Mouse (Mus musculus) liver, adult 2 months (tissue): ENCODE results near the gene Pik3cb. TPM values are rescaled to one million over a fixed set of nuclear protein-coding genes. Genes with fewer than 3 reads are reported as not detected.

Source experiments
- DNase-seq: peaks from one replicate; pipeline ENCODE4 v3.0.0-alpha.2; 2011; ENCODE audit warnings: low read depth, low spot score; ENCODE audit errors: extremely low read depth
- H3K27ac ChIP-seq: fragments of 200-500 bp; replicated peaks from 2 replicates; pipeline ENCODE4 v1.5.1; 2012; ENCODE audit warnings: low read depth, mild to moderate bottlenecking, control low read depth, inconsistent platforms, low read length; ENCODE audit not compliant: insufficient read depth
- H3K27me3 ChIP-seq: fragments of 200-500 bp; 2 replicates; pipeline ENCODE4 v1.6.1; 2012; ENCODE audit warnings: mild to moderate bottlenecking, moderate library complexity, low read length, inconsistent platforms; ENCODE audit not compliant: control insufficient read depth, insufficient read depth
- H3K36me3 ChIP-seq: fragments of 200-500 bp; 2 replicates; pipeline ENCODE4 v1.6.1; 2012; ENCODE audit warnings: low read length, inconsistent platforms; ENCODE audit not compliant: control insufficient read depth, insufficient read depth
- H3K4me1 ChIP-seq: fragments of 200-500 bp; 2 replicates; pipeline ENCODE4 v1.6.1; 2011; ENCODE audit warnings: low read length; ENCODE audit not compliant: control insufficient read depth, insufficient read depth
- H3K4me3 ChIP-seq: fragments of 200-500 bp; 2 replicates; pipeline ENCODE4 v1.5.1; 2011; ENCODE audit warnings: low read depth, mild to moderate bottlenecking, control low read depth, low read length, moderate library complexity; ENCODE audit not compliant: insufficient read depth
- H3K79me2 ChIP-seq: fragments of 200-500 bp; 2 replicates; pipeline ENCODE4 v1.6.1; 2012; ENCODE audit warnings: inconsistent platforms, mild to moderate bottlenecking, low read length, moderate library complexity; ENCODE audit not compliant: control insufficient read depth, insufficient read depth
- H3K9ac ChIP-seq: fragments of 200-500 bp; 2 replicates; pipeline ENCODE4 v1.6.1; 2012; ENCODE audit warnings: low read depth, mild to moderate bottlenecking, control low read depth, inconsistent platforms, low read length
- CTCF ChIP-seq: fragments of 200-500 bp; IDR thresholded peaks from 2 replicates; pipeline ENCODE4 v1.5.1; 2011; ENCODE audit warnings: low read depth, low read length, control low read depth
- POLR2A ChIP-seq: fragments of 200-500 bp; IDR thresholded peaks from 2 replicates; pipeline ENCODE4 v1.6.1; 2011; ENCODE audit warnings: low read length, control low read depth; ENCODE audit not compliant: insufficient read depth; ENCODE audit errors: extremely low read depth
- WGBS: fragments of 180-500 bp; shearing (Covaris S2); methylation state at CpG from one replicate; pipeline ENCODE4 v1.1.7; 2018; 5-methylcytosine and 5-hydroxymethylcytosine counted together
- polyA plus RNA-seq: library from polyadenylated mRNA; depleted of rRNA; stranded (reverse); fragments of >200 nt; gene quantifications from 2 replicates; pipeline ENCODE4 v1.2.3, GENCODE M21; 2012
- total RNA-seq: library from RNA; depleted of rRNA; stranded (reverse); fragments of >200 nt; gene quantifications from 2 replicates; pipeline ENCODE4 v1.2.3, GENCODE M21; 2014

Pik3cb gene
- total and polyA plus RNA-seq, 2 experiments, result 2.5 to 4.2 TPM

DNA sequence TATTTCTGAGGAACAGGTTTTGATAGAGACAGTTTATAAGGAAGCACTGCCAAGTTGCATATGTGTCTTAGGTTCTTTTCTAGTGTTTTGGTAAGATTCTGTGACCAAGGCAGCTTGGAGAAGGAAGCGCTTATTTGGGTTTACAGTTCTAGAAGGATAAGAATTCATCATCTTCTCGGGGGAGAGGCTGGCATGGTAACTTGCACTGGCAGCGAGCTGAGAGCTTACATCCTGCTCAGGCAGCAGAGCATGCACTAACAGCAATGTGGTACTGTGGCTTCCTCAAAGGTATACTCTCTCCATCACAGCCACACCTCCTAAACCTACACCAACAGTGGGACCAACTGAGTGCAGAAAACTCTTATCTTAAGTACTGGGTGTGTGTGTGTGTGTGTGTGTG, 123.7 kb downstream of the Pik3cb start:
- no peak for DNase-seq
- no peak for TF ChIP-seq POLR2A
- no peak for TF ChIP-seq CTCF
- no peak overlapping the region for H3K27ac ChIP-seq
- no peaks in the 10 kb centered on the region for H3K4me1 ChIP-seq
- no peak overlapping the region for H3K4me3 ChIP-seq
- WGBS, result 82% methylated on average over 3 of the region's 3 CpGs
- no peak overlapping the region for H3K9ac ChIP-seq
- no peaks in the 10 kb centered on the region for H3K27me3 ChIP-seq
- no peaks in the 10 kb centered on the region for H3K79me2 ChIP-seq
- no peaks in the 10 kb centered on the region for H3K36me3 ChIP-seq

DNA sequence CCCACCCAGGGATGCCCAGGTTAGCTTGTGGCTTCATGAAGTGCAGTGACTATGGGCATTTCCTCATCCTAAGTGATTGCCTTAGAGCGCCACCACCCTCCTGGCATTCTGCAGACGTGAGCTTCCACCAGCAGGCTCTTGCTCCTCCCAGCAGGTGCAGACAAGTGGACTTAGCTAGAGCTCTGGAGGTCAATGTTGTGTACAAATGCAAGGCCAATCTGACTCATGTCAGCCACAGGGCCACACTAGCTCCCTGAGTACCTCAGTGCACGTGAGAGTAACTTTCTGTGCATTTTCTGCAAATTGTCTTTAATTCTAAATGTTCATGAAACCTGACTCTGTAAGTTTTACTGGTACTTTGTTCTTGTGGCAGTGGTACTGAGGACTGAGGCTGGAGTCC, 124.1 kb downstream of the Pik3cb start:
- Histone ChIP-seq H3K79me2 (no peaks in the 10 kb centered on the region), H3K9ac (no peak overlapping the region), H3K36me3 (no peaks in the 10 kb centered on the region), H3K4me1 (no peaks in the 10 kb centered on the region), H3K27ac (no peak overlapping the region), H3K4me3 (no peak overlapping the region), H3K27me3 (no peaks in the 10 kb centered on the region)
- no peak for DNase-seq
- WGBS, result 81% methylated on average over 3 of the region's 3 CpGs
- TF ChIP-seq POLR2A (no peak), CTCF (no peak)

DNA sequence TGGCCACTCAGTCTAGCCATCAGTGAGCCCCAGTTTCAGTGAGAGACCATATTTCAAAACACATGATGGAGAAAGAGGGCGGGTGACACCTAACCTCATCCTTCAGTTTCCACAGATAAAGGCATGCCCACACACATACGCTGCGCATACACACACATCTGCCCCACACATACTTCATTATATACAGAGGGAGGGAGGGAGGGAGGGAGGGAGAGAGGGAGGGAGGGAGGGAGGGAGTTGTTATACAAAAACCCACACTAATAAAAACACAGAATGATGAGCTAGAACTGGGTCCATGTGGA, 130.6 kb downstream of the Pik3cb start:
- 91% methylated on average over 3 of the region's 3 CpGs for WGBS
- no peaks in the 10 kb centered on the region for H3K79me2 ChIP-seq
- no peak for TF ChIP-seq CTCF
- no peak for TF ChIP-seq POLR2A
- H3K27me3 ChIP-seq, result no peaks in the 10 kb centered on the region
- no peak for DNase-seq
- H3K9ac ChIP-seq, result no peak overlapping the region
- H3K4me1 ChIP-seq, result no peaks in the 10 kb centered on the region
- no peaks in the 10 kb centered on the region for H3K36me3 ChIP-seq
- no peak overlapping the region for H3K4me3 ChIP-seq
- no peak overlapping the region for H3K27ac ChIP-seq

DNA sequence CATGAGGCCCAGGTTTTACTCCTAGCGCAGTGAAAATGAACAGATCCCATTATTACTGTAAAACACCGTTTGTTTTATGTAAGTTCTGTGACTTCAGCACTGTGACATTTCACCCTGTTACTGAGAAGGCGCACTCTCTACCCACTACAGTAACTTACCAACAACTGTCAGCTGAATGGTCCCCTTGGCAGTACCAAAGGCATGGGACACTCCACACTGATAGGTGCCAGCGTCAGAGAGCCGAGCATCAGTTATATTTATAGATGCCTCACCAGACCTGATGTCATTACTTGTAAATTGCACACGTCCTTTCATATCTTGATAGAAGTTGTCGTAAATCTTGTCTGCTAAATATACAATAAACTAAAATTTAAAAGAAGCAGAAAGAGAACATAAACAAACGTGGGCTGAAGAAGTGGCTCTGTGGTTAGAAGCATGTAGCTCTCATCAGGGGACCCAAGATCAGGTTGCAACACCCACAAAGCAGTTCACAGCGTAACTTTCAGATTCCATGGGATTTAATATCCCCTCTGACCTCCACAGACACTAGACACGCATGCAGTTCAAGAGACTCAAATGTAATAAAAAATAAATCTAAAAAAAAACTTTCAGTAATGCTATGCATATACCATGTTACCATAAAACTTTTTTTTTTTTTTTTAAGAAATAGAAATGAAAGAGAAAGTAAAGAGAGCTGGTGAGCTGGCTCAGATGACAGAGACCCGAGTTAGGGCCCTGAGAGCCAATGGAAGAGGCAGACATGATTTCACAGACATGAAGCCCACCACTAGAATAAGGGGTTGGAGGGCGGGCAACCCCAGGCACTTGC, 131.1 kb downstream of the Pik3cb start:
- Histone ChIP-seq H3K36me3 (no peaks in the 10 kb centered on the region), H3K27me3 (no peaks in the 10 kb centered on the region), H3K4me3 (no peak overlapping the region), H3K27ac (no peak overlapping the region), H3K9ac (no peak overlapping the region), H3K4me1 (no peaks in the 10 kb centered on the region), H3K79me2 (no peaks in the 10 kb centered on the region)
- TF ChIP-seq CTCF (no peak), POLR2A (no peak)
- no peak for DNase-seq
- WGBS, result 82% methylated on average over 12 of the region's 12 CpGs

DNA sequence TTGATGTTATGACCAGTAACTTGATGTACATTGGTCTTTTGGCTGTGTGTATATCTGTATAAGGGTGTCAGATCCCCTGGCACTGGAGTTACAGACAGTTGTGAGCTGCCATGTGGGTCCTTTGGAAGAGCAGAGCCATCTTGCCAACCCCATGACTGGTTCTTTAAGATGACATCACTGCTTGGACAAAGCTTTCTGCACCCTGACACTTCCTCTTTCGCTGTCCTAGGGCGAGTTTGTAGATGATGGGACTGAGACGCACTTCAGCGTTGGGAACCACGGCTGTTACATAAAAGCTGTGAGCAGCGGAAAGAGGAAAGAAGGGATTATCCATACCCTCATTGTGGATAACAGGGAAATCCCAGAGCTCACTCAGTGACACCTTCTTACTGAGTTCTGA, 139.1 kb downstream of the Pik3cb start:
- no peak for TF ChIP-seq POLR2A
- TF ChIP-seq CTCF, result no peak
- 92% methylated on average over 6 of the region's 6 CpGs for WGBS

DNA sequence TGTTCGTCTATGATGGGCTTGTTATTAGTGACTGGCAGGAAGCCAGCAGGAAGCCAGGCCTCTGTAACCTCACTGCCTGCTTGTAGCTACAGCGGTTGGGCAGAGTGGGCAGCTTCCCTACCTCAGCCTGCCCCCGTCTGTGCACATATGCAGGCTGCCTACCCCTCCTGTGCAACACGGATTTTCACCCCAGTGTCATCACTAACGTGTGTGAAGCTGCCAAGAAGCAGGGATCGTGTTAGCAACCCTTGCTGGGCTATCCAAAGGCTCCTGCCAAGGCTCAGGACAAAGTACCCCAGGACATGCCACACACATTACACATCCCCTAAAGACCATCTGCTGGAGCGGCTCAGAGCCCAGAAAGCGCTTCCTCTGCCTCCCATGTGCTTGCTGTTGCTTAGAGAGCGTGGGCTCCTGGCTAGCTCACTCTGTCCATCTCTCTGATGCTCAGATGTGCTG, 140.5 kb downstream of the Pik3cb start:
- Histone ChIP-seq H3K9ac (no peak overlapping the region), H3K79me2 (no peaks in the 10 kb centered on the region), H3K4me1 (no peaks in the 10 kb centered on the region), H3K27me3 (no peaks in the 10 kb centered on the region), H3K27ac (no peak overlapping the region), H3K36me3 (peaks cover 21% of the 10 kb centered on the region), H3K4me3 (no peak overlapping the region)
- TF ChIP-seq POLR2A, result no peak
- no peak for TF ChIP-seq CTCF
- WGBS, result 80% methylated on average over 9 of the region's 9 CpGs
- no peak for DNase-seq

More for the DNA sequence above, 139.1 kb downstream of the Pik3cb start:
- Histone ChIP-seq H3K4me3 (no peak overlapping the region), H3K27me3 (no peaks in the 10 kb centered on the region), H3K27ac (no peak overlapping the region), H3K79me2 (no peaks in the 10 kb centered on the region), H3K36me3 (peaks cover 21% of the 10 kb centered on the region), H3K9ac (no peak overlapping the region), H3K4me1 (no peaks in the 10 kb centered on the region)
- no peak for DNase-seq
